Mouse (Mus musculus) left cerebral cortex, adult 9 months (tissue): ENCODE data around the gene Hist1h2bg.
A peak's percentile ranks its signal among the peaks of the same experiment; 100 is the strongest.

Source experiments
- DNase-seq, 2 experiments: peaks; one replicate each; pipeline ENCODE4 v3.0.0; 2022; ENCODE audit warnings: low spot score in 2 of 2

Gene Hist1h2bg

DNA sequence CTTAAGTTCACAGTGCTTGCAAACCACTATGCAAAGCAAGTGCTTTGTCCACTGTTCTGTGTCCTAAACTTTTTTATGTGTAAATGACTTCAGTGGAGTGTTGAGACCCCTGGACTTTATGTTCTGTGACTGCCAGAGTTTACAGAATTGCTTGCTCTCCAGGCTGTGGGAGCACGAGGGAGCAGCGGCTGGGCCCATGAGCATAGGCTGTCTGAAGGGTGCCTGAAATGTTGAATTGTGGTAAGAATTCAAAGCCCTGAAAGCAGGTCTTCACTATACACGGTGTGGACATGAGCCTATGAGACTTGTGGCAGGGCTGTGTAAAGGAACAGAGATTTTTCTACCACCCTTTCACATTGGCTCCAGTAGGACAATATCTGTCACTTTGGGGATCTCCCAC lies 40.4 kb downstream of the Hist1h2bg start:
- no peak for DNase-seq

DNA sequence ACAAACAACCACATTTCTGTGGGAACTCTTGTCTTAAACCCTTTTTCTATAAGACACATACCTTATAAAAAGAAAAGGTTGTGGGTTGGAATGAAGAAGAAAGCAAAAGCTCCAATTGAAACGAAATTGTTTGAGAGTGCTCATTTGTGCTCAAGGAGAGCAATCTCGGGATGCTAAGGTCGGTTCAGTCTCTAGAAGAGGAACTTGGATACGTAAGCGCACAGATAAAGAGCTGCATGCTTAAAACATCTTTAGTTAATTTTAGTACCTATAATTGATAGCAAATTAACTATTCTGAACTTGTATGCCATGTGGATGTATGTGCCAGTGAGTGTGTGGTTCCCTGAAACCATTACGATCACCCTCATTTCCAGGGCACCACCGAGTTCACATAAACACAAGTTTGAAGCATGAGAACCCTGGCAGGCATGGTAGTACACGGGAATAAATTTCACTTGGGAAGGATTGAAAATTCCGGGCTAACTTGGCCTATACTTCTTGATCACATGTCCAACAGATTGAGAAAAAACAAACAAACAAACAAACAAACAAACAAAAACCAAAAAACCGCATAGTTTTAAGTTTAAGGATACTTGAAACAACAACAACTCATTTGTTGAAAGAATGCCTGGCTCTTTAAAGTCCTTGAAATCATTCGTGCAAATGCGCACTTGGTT lies 49.0 kb downstream of the Hist1h2bg start:
- no peak for DNase-seq

DNA sequence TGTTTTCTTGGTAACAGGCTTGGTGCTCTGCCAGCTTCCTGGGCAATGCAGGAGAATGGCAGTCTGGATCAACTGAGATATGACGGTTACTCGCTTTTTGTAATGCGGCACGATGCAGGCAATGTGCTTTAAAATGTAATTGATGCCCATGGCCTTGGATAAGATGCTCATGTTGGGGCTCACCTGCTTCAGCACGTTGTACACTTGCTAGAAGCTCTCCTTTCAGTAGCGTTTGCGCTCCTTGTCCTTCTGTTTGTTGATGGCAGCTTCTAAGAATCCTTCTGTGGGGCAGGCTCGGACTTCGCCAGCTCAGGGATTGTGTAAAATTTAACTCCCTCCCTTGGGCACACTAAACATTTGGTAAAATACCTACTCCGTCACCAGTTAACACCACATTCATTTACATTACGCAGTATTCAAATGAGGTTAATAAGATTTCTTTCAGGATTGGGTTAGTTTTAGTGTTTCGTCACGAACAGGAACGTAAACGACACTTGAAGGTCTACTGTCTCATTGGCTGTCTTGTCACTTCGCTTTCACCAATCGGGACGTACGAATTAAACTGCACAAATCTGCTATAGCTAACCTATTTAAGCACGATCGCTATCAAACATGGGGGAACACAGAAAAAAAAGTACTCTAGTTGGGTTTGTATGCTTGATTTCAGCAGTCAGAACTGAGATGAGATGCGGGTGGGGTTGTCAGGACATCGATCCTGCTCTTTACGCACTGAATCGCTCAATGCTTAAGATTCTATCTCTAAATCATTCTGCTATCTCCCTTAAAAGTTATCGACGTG lies 49.7 kb downstream of the Hist1h2bg start, which contains the start of gene Hist1h2be:
Gene Hist1h2be (minus strand): TSS at position 392 of the 799 bp plus-strand sequence.
- DNase-seq, result peak; percentile 79 to 83
